Mouse (Mus musculus): ENCODE results near the gene Pnmt.

The Pnmt gene

DNA sequence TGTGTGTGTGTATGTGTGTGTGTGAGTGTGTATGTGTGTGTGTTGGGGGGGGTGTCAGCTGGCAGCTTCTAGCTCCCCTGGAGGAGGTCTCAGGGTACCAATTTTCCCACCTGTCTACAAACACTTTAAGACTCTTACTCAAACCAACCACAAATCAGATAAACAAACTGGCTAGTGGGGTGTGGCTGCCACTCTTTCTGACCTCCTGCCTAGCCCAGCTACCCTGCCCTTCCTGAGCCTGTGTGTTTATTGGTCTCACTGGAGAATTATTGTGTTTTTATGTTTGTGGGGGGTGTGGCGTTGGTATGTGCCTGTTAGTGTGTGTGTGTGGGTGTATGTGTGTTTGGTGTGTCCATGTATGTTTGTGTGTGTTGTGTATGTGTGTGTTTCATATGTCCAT is 30.8 kb downstream of the Pnmt start:
- DNase-seq (ENCODE audit: inconsistent ontology term) = no peak

- DNase-seq (ENCODE audit: inconsistent ontology term) = no peak
Measured at GRCm38 (mm10) chr11:98418273-98418672, 32.0 kb downstream of the Pnmt start.

- no peak for DNase-seq (ENCODE audit: inconsistent ontology term)
Measured at GRCm38 (mm10) chr11:98418939-98419547, 32.8 kb downstream of the Pnmt start.

GRCm38 (mm10) chr11:98426592-98426991 is 40.3 kb downstream of the Pnmt start:
- no peak for DNase-seq (ENCODE audit: inconsistent ontology term)

- no peak for DNase-seq (ENCODE audit: inconsistent ontology term)
Measured at GRCm38 (mm10) chr11:98428436-98428835, 42.2 kb downstream of the Pnmt start.

DNA sequence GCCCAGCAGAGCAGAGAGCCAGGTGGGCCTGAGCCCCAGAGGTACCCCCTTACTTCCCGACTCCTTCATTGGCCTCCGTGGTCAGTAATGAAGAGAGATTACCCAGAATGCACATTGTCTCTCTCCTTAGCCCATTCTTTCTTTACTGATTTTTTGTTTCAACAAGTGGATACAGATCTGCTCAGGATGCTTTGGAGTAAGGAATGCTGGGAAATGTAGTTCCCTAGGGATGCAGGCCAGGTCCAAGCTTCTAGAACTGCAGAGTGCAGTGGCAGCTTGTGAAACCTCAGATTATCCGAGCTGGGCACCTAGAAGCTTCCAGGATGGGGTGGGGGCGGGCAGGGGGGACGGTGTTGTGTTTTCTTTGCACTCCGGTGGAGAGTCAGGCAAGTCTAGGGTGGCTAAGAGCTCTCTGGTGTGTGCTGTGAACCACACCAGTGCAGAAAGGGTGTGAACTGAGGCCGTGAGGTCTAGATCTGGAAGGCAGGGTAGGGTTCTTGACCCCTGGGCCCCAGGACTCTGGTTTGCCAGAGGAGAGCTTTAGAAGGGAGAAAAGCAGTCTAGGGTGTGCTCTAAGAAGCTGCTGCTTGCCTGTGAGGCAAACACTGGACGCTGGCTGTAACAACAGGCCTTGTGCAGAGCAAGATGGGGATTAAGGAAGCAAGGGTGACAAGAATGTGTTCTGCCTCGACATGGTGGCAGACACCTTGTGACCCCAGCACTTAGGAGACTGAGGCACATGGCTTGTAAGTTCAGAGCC is 45.7 kb downstream of the Pnmt start:
- no peak for DNase-seq (ENCODE audit: inconsistent ontology term)

DNA sequence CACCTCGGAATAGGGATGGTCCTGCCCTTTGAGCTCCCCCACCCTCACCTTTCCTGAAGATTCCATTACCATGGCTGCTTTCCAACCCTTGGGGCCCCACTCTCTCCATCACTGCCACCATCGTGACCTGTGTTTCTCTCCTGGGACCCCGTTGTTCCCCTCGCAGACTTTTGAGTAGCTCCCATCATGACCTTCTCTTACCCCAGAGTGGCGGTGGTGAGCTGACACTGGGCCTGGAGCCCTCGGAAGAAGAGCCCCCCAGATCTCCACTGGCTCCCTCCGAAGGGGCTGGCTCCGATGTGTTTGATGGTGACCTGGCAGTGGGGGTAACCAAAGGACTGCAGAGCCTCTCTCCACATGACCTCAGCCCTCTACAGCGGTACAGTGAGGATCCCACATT is 49.5 kb downstream of the Pnmt start:
- no peak for DNase-seq (ENCODE audit: inconsistent ontology term)

GRCm38 (mm10) chr11:98437441-98437840 is 51.2 kb downstream of the Pnmt start:
- no peak for DNase-seq (ENCODE audit: inconsistent ontology term)

All from Muller cell, postnatal 12 days (primary cell).